Mouse (Mus musculus) activated CD4-positive, CD25-positive, alpha-beta regulatory T cell, adult 4 months (primary cell): ENCODE data around the gene Gpr88. TPM values are rescaled to one million over a fixed set of nuclear protein-coding genes. Genes with fewer than 3 reads are reported as not detected.
"Not testable (repeated sequence)": the region's sequence is repeated elsewhere in the genome, so short reads cannot be mapped to it uniquely, and the experiment has no call there.

Source experiments
- ATAC-seq: one replicate; pipeline ENCODE4 v1.8.0; 2017
- polyA plus RNA-seq, 2 experiments: library from polyadenylated mRNA; unstranded; fragments of 100-300 nt; shearing (Covaris generic); gene quantifications; one replicate each; pipeline ENCODE4 v1.2.1; 2017

The Gpr88 gene
- polyA plus RNA-seq, 2 experiments from 2014 or later, result not detected

DNA sequence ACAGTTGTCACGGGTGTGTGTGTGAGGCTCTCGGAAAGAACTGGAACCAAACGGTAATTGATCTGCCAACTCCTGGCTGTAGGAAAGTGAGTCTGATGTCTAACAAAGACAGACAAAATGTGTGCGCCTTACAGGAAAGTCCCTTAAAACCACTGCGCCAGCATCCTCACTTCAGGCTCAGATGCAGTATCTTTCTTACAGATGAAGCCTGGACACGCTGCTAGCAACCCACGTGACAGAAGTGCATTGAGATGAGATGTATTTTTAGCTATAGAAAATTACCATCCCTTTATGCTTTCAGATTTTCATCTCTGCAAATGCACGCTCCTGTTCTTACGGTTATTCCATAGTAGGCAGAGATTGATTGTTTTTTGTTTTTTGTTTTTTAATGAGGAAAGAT lies 10.6 kb downstream of the Gpr88 start:
- no peak for ATAC-seq

DNA sequence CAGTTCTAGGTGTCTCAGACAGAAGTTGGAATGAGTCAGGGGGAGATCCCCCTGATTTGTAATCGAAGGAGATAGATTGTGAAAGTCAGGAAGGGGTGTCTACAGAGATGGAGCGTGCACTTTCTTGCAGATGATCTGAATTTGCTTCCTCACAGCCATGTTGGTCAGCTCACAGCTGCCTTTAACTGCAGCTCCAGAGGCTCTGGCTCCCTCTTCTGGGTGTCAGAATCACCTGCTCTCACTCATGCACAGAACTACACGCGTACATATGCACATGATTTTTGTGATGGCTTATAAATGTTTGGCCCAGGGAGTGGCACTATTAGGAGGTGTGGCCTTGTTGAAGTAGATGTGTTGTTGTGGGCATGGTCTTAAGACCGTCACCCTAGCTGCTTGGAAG lies 15.8 kb downstream of the Gpr88 start:
- no peak for ATAC-seq

DNA sequence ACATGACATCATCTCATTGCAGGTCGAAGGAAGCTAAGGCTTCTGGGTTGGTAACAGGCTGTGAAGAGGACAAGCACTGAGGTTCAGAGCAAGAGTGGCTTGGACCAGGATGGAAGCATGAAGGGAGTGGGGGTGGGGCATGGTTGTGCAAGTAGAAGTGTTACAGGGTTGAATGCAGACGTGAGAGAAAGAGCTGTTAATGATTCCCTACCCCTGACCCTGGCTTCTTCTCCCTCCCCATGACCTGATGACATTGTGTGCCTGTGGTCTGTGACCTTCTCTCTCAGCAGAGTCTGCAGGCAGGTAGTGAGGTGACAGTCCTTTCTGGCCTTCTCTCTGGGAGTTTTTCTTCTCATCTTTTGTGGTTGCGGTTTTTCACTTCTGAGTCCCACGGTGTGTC lies 16.4 kb downstream of the Gpr88 start:
- no peak for ATAC-seq

DNA sequence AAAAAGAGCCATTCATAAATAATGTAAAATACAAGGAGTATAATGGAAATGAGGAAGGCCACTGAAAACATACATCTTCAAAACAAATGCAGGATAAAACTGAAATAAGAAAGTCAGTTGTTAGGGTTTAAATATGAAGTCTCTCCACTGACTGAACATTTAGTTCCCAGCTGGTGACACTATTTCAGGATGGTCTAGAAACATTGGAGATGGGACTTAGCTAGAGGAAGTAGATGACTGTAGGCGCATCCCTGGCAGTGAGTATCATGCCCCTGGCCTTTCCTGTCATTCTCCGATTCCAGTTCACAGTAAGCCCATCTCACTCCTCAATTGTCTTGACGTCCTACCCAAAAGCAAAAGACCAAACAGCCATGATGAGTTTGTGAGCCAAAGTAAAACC lies 19.8 kb downstream of the Gpr88 start:
- no peak for ATAC-seq

DNA sequence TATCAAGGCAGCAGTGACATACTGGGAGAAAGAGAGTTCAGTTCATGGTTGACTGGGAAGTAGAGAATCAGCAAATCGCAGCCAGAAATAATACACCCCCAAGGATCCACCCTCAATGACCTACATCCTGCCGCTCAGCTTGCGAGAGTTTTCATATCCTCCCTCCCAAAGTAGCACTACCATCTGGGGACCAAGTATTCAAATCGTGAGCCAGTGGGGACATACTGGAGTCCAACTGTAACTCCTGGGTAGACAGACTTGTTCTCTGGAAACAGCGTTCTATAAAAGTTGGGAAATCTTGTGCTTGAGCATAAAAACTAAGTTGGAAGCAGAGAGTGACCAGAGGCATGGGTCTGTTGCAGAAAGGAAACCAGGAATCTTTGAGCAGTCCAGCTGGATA lies 20.5 kb downstream of the Gpr88 start:
- ATAC-seq, result no peak

DNA sequence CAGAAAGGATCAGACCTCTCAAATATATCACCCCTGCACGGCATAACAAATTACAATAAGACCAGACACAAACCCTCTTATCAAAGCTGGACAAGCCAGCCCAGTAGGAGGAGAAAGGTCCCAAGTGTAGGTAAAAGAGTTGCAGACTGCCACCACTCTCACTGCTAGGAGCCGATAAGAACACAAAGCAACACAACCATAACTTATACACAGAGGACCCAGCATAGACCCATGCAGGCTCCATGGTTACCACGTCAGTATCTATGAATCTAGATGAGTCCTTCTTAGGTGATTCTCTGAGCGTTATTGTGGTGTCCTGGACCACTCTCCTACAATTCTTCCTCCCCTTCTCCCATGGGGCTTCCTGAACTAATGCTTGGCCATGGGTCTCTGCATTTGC lies 24.0 kb downstream of the Gpr88 start:
- no peak for ATAC-seq

DNA sequence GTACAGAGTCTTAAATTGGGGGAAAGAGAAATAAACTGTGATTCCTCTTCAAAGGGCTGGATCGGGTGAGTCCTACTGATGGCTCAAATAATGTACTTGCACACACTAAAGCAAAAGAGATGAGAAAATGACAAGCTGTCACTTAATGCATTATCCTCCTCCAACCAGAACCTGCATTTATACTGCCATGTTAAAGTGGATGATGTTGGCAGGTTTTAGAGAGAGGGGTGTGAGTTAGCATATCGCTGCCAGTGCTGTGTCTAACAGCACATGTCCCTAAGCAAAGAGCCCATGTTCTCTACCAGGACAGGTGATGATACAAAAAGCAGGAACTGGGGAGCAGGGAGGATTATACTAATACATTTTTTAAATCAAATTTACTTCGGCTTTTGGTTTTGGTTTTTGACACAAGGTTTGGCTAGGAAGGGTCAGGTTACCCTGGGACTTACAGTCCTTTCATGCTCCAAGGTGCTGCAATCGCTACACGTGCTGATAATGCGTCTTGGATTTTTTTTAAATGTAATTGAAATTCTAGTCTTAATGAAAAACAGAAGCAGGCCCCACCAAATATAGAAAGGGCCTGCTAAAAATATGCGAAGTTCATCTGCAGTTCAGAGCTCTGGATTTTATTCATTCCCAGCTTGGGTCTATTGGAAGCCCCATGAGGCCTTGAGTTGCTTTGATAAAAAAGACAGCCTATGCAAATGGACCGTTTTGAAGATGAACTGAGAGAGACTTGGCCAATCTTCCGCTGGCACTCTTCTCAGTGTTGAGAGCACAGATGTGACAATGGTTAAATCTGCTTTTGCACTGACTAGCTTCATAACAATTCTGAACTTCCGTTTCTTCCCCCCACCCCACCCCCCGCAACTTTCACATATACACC lies 24.7 kb downstream of the Gpr88 start:
- no peak for ATAC-seq

DNA sequence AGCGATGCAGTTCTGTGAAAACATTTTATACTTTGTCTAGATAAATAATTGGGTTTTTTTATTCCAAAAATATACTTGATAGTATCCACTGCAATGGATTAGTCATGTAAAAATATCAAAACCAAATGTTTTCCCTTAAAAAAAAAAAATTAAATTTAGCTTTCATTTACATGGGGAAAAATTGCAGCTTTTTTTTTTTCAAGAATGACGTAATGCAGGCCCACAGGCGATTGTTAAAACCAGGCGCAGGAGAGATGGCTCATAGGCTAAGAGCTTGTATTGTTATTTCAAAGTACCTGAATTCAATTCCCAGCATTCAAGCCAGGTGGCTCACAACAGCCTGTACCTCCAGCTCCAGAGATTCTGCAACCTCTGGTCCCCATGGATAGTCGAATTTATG lies 25.9 kb downstream of the Gpr88 start:
- ATAC-seq, result no peak

DNA sequence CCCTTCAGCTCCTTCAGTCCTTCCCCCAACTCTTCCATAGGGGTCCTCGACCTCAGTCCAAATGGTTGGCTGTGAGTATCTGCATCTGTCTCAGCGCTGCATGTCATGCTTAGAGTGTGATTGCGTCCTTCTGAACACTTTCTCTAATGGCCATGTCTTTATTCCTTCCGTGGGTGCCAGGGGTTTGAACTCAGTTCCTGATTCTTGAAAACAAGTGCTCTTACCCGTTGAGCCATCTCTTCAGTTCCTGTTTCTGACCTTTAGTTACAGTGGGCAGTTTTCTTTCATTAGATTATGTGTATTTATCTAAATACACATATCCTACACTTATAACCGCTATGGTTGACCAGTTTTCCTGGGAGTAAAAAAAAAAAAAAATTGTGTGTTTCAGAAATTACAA lies 26.4 kb downstream of the Gpr88 start:
- ATAC-seq, result no peak

DNA sequence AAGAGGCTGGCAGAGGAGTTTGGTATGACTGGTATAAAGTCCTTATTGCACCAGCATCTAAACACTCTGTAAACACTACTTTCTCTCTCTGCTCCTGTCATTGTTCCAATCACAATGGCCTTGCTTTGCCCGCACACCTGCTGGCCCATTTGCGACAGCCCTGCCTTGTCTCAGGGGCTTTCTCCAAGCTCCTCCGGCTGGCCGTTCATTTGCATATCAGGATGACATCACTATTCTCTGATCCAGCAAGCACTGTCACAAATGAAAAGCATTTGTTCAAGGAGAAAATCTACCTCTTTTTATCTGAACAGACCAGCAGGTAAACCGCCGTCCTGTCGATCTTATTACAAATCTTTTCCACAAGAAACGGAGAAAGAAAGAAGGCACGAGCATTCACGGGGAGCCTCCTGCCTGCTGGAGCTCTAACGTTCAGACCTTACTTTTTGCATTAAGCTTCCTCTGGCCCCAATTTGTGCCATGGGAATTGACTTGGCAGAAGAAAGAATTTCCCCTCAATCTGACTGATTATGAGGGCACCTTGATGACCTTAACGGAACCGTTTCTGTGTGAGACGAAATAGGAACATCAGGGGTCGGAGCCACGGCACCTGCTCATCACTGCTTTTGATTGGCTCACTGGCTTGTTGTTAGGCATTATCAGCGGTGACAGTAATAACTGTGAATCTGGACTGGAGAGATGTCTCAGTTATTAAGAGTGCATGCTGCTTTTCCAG lies 30.6 kb downstream of the Gpr88 start:
- ATAC-seq, result no peak

DNA sequence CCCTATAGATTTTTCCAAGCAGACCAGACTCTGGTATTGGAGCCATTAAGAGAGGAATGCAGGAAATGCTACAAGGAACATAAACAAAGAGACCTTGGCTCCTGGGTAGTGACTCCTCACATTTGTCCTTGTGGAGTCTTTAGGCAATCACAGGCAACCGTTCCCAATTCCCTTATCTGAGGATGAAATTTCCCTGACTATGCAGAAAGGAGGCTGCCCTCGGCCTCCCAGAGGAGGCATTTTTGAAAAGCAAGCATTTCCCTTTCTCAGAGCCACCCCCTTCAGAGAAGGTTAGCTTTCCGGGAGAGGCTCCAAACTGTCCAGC lies 31.7 kb downstream of the Gpr88 start:
- ATAC-seq, result no peak

DNA sequence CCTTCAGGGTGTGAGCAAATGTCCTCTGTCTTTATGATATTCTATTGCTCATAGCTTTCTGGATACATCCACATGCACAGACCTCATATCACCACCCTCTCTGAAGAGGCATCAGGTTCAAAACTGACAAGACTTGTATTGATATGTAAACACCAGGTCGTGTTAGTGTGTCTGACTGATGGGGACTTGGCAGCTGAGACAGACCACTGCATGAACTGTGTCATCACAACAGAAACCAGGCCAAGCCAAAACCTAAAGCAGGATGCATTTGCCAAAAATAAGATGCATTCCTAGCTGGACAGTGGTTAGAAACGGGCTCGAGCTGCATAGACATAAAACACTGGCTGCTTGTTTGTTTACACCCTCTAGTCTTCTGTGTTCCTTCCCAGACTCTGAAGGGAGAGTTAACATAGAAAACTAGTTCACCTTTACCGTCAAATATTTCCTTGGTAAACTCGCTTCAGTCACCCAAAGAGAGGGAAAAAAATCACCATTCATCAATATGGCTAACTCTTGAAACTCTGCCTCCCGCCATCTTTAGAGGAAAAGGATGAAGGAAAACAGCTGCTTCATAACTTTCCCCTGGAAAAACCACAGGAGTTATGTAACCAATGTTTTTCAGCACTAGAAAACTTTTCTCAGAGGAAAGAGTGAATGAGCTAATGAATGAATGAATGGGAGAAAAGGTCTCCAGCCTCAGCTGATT lies 32.2 kb downstream of the Gpr88 start:
- ATAC-seq, result no peak

DNA sequence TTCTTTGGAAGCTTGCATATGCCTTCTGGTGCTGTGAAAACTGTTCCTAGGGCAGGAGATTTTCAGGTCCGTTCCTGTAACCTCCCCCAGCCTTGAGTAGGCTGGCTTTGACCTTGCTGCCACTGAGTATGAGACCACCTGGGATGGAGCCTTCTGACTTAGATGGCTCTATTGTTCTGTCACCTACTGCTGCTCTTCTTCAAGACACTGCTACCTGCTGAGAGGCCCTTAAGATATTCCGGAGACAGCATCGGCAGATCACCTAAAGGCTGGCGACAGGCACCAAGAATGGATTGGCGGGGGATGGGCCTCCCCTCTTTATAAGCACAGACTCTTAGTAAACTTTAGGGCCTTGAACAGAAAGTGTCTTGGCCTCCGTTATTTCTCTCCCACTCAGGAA lies 35.9 kb downstream of the Gpr88 start:
- not testable (repeated sequence) for ATAC-seq

DNA sequence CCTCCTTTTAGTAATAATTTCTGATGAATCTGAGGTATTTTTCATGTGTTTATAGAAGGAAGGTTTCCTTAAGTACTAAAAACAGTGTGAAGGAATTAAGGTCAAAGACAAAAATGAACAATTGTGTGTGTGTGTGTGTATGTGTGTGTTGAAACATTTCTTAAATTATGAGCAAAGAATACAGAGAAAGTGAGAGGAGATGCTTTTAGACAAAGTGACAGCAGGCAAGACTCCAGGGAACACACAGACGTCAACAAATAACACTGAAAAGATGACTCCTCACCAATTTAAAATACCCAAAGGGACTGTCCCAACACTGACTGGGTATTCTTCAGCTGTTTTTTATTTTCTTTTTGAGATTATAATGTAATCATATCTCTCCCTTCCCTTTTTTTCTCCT lies 37.0 kb downstream of the Gpr88 start:
- ATAC-seq, result no peak

DNA sequence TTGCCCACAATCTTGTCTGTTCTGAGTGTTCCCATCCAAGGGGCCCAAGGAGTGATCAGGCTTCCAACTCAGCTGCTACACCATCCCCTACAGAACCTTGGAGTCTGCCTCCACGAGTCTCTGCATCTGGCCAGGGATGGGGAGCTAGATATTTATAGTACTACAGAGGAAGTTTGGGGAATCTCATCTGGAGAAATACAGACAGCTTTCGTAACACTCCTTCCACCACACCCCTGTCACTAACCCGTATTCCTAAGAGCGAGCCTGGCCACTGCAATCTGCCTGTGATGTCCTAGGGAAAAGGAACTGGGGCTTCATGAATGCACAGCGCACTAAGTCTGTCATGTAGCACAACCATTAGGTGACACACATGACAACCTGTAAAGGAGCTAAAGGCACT lies 41.7 kb downstream of the Gpr88 start:
- no peak for ATAC-seq

DNA sequence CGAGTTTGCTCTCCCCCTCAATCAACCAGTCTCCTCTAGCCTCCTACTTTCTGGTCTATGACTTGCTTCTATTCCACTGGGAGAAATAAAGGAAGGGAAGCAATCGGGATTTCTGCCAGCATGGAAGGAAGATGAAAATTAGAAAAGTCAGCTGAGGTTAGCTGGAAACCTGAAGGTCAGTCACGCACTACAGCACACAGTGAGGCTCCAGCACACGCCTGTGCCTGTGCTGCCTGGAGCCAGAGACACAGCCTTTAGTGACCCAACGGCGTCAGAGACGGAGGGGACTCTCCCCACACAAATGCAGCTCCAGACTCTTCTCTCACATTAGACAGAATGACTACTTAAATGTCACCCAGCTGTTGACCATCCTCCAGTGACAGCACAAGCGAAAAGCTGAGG lies 42.6 kb downstream of the Gpr88 start:
- no peak for ATAC-seq

DNA sequence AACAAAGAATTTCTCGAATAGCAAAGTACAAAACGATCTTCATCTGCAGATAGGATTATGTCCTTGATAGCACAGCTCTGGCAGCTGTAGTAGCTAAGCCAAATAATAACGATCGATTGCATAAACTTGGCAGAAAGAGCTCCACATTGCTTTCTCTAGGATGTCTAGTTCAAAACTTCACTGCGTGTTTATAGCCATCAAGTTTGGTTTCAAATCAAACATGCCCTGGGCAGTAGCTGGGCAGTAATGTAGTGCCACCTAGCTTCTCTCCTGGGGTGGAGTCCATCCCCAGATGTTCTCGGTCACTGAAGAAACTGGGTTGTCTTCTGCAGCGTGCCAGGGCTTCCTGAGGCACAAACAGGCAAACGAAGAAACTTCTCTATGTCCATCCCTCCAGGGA lies 44.1 kb downstream of the Gpr88 start:
- no peak for ATAC-seq

DNA sequence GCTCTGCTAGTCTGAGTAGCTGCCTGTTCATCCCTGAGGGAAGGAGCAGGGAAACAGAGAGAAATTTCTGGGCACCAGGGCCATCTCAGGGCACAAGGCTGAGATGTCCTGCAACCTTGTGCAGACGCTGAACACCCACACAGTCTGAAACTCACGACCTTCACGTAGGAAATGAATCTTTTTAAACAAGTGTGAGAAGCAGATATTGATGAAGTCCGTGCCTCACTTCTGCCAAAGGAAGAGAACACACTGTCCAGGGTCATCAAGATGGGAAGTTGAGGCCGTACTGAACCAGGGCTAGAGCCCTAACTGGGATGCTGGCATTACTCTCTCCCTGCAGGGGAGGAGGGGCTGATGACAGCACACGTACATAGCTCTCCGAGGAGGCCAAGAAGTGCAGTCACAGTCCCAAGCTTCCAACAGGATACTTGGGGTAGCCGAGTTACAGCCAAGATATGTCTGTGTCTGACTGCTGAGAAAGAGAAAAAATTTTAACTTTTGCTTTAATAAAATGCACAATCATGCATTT lies 46.9 kb downstream of the Gpr88 start:
- ATAC-seq, result no peak

DNA sequence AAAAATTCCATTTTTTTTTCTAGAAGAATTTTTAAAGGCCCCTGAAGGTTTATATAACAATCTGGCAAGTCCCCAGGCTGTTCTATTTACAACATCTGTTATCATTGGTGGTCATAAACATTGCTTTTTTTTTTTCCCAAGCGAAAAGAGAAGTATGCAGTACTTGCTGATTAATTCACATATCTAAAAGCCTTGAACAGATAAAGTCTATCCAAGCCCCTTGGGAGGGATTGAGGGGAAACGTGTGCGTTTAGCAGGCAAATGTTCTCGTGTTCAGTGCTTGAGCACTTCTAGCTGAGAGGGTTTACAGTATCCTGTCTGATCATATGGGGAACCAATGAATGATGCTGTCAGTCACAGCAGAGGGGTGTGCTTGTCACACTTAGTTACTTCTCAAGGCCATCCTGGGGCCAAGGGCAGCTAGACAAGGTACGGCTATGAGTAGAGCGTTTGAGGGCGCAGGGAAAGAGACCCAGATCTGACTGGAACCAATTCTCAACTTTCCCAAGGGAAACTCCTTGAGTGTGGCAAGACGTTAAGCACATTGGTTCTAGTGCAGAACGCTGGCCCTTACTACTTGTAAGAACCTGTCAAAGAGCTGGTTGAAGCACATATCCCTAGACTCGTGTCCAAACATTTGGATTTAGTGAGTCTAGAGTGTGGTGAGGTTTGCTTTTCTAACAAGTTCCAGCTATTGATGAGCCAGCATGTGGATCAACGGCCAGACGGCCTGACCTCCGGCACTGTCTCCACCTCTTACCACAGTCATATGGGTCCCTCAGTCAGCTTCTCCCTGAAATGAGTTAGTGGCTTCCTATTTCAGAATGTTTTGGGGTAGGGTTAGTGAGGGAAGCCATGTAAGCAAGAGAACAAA lies 47.7 kb downstream of the Gpr88 start:
- no peak for ATAC-seq

DNA sequence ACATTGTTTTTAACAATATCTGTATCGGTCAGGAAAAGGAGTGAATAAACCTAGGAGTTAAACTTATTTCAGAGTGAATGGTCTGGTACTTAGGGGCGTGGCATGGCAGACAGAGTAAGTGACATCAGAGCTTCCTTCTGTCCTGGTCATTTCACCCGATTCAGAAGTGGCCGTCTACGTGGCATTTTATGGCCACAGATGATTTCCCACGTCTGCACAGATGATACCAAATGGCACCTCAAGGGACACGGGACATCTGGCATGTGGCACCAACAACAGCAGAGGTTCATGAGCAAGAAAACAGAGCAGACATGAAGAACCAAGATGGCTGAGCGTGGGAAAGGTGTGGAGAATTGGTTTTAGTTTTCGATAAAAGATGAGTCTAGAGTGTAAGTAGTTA lies 48.7 kb downstream of the Gpr88 start:
- ATAC-seq, result no peak

DNA sequence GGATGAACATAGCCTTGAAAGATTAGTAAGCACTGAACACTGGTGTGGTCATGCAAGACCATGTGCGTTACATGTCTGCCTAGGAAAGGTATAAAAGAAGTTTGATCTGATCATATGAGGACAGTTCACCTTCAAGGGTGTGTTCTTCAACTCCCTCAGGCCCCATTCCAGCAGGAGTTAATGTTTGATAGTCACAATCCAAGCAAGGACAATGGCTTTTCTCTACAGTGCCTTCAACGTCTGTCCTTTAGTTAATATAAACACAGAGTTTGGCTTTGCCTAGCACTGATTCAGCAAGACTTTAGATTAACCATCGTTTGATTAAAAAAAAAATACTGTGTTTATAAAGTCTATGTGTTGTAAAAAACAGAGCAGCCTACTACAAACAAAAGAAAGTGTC lies 49.4 kb downstream of the Gpr88 start:
- ATAC-seq, result no peak

DNA sequence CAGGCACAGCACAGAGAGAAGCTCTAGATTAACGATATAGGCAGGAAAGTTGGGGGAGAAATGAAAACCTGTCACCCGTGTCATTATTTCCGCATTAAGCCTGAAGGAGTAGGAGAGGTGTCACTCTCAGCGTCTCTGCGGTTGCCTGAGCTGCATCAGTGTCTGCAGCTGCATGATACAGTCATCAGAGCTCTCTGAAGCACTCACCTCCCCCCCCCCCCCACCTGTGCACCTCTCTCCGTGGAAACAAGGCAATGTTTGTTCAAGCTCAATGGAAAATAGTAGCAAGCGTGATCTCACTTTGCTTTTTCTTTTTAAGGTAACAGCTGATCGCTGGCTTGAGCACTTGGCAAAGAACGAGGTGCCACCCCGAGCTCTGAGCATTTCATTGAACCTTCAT lies 53.2 kb downstream of the Gpr88 start:
- peak; percentile 54 for ATAC-seq
